Mouse (Mus musculus): ENCODE results near the gene Plekha1.

Plekha1 gene

GRCm38 (mm10) chr7:130954177-130954601, 88.6 kb downstream of the Plekha1 start:
- DNase-seq (ENCODE audit: low read depth, low spot score) = no peak

DNA sequence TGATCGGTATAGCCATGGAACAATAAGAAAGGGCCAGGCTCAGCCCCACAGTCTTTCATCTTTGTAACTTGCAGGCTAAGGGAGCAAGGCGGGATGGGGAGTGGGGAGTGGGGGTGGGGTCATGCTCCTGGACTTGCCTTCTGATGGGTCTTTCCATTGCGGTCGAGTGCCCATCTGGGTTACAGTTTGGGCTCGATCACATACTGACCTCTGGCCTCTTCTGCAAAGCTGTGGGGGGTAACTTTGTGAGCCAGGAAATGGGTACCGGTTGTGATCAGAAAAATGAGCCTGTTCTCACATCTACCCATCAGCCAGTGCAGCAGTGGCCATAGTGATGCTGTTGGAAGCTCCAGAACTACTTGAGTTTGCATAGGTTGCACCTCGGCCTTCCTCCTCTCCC, 93.0 kb downstream of the Plekha1 start:
- DNase-seq (ENCODE audit: low read depth, low spot score) = no peak

DNA sequence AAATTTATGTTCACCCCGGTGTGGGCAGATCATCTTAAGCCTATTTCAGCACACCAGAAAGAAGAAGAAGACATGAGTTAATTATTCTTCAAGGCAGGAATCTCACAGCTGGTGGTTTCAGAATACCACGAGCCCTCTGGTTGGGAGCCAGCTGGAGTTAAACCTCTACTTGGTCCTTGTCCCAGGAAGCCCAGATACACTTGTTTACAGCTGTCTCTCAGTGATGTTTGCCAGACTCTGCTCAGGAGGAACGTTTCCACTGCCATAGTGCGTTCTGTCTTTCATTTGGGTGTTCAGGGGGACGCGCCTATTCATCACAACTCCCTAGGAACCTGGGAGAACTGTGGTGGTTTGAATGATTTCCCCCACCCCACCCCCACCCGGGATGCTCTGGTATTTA, 94.3 kb downstream of the Plekha1 start:
- no peak for DNase-seq (ENCODE audit: low read depth, low spot score)

DNA sequence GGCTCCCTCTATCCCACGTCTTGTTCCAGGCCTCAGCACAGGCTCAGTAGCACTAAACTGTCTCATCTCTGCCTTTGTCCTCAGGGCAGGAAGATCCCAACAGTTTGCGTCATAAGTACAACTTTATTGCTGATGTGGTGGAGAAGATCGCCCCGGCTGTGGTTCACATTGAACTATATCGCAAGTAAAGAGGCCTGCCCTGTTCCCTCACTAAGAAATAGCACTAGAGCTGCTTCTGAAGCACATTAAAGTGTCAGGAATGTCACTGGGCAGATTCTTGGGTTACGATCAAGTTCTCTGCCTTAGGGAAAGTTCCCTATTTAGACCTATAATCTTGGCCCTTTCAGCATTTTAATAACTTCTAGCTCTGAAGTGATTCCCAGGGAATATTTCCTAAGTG, 95.9 kb downstream of the Plekha1 start:
- no peak for DNase-seq (ENCODE audit: low read depth, low spot score)
